Mouse (Mus musculus): ENCODE data around the gene Slc26a1.

The Slc26a1 gene

GRCm38 (mm10) chr5:108621870-108622269 lies 53.5 kb downstream of the Slc26a1 start:
- no peak for DNase-seq (ENCODE audit: low spot score in 2 of 2)

Data from spleen, postnatal 14 days (tissue).